15 mouse cellular contexts compared by ENCODE assay signal in the genomic region with DNA sequence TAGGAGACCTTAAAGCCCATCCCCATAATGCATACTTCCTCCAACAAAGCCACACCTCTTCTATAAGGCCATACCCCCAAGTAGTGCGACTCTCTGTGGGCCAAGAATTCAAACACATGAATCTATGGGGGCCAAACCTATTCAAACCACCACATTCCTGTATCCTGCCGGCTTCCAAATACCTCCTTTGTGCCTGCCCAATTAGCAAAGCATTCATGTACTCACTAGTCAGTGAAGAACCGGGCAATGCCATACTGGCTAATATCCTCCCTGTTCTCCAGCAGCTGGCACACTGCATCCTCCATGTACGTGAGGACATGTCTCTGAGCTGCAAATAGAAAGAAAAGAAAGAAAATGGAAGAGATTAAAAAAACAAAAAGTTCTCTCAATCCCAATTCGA. TPM values are rescaled to one million over a fixed set of nuclear protein-coding genes. Genes with fewer than 3 reads are reported as not detected.
"Had no signal": no experiment of that assay in that cellular context is flagged by ENCODE, and none has a peak within 500 bp of the region (broad histone marks: within the 10 kb centered on the region; RNA-seq: fewer than 3 reads in every experiment).

No protein-coding gene starts in this region.

- H3K9ac ChIP-seq: lung, embryonic 14.5 days; midbrain, embryonic 12.5 days; midbrain, embryonic 15.5 days; neural tube, embryonic 12.5 days; stomach, embryonic 15.5 days had no signal

- ATAC-seq: midbrain, embryonic 15.5 days had no signal

- H3K4me3 ChIP-seq: midbrain, embryonic 10.5 days; midbrain, embryonic 12.5 days; midbrain, embryonic 15.5 days; neural tube, embryonic 12.5 days; stomach, embryonic 15.5 days had no signal

- H3K4me1 ChIP-seq: midbrain, embryonic 15.5 days; neural tube, embryonic 12.5 days; stomach, embryonic 15.5 days had no signal

- H3K27me3 ChIP-seq: midbrain, embryonic 12.5 days; midbrain, embryonic 15.5 days; neural tube, embryonic 12.5 days; stomach, embryonic 15.5 days had no signal

- H3K27ac ChIP-seq: midbrain, embryonic 10.5 days; midbrain, embryonic 12.5 days; midbrain, embryonic 15.5 days; neural tube, embryonic 12.5 days; stomach, embryonic 15.5 days; stomach, postnatal 0 days had no signal

- H3K9me3 ChIP-seq: midbrain, embryonic 10.5 days; midbrain, embryonic 12.5 days; midbrain, embryonic 15.5 days; neural tube, embryonic 12.5 days; stomach, embryonic 15.5 days had no signal

- DNase-seq: lung, adult 18-20 months; lung, embryonic 14.5 days; lung, postnatal 10 days; lung, postnatal 4 days; right cerebral cortex, postnatal 14 days; thymus, adult 2 months; thymus, postnatal 25 days; thymus, postnatal 4 days had no signal

- H3K4me2 ChIP-seq: lung, embryonic 14.5 days; midbrain, embryonic 12.5 days; midbrain, embryonic 15.5 days; neural tube, embryonic 12.5 days; stomach, embryonic 15.5 days had no signal

RNA-seq across cellular contexts. Expression of gene Lrp4, which starts 35.7 kb away (rescaled TPM):
- total RNA-seq: megakaryocyte-erythroid progenitor cell, adult 5-6 weeks had no signal
